Mouse (Mus musculus) neural tube, embryonic 10.5 days (tissue): ENCODE results near the gene Fryl.

Experiments used
- DNase-seq: peaks from one replicate; pipeline ENCODE4 v3.0.0-alpha.2; 2017; ENCODE audit warnings: low spot score; ENCODE audit errors: extremely low spot score

Fryl gene

DNA sequence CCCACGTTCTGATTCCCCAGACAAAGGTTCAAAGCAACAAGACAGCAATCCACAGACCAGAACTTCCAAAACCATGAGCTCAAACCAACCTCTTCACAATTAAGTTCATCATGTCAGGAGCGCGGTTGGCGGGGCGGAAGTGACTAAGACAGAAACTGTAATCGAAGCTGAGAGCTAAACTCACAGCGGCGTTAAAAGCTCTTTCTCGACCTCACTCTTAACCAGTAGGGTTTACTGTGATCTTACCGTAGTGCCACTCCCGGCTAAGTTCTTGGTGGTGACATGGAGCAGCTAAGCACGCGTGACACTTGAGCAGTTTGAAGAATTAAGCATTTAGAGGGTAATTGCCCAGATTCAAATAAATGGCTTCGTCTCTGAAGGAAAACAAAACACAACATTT is 61.7 kb downstream of the Fryl start:
- DNase-seq = no peak

DNA sequence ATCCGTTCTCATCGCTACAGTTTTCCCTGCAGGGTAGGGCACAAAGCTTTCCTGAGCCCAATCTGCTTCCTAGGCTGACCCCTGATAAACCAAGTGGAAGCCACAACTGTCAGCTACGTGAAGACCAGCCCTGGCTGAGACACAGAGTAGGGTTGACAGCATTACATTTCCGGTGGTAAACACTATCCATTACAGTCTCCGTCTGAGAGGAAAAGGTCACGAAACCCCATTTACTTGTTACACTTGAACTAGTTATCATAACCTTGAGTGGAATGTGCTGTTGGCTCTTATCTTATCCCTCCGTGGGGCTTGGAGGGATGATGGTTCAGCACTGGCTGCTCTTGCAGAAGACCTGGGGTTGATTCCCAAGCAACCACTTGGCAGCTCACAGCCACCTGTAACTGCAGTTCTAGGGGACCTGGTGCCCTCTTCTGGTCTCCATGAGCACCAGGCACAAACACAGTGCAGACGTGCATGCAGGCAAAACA is 62.3 kb downstream of the Fryl start:
- DNase-seq = no peak

DNA sequence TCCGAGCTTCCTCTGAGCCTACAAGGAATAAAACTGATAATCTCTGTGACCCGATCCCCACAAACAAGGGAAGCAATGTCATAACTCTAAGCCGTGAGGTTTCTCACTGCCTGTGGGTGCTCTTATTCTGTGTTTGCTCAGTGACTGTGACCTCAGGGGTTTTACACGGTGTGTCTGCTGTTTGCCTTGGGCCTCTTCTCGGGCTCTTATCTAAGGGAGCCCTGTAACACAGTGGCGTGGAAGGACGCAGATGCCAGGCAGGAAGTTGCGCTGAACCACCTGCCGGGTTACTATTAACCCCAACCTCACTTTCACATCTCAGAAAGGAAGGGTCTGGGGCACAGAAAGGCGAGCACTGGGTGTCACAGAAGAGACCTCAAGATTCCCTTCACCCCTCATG is 62.8 kb downstream of the Fryl start:
- DNase-seq = no peak

DNA sequence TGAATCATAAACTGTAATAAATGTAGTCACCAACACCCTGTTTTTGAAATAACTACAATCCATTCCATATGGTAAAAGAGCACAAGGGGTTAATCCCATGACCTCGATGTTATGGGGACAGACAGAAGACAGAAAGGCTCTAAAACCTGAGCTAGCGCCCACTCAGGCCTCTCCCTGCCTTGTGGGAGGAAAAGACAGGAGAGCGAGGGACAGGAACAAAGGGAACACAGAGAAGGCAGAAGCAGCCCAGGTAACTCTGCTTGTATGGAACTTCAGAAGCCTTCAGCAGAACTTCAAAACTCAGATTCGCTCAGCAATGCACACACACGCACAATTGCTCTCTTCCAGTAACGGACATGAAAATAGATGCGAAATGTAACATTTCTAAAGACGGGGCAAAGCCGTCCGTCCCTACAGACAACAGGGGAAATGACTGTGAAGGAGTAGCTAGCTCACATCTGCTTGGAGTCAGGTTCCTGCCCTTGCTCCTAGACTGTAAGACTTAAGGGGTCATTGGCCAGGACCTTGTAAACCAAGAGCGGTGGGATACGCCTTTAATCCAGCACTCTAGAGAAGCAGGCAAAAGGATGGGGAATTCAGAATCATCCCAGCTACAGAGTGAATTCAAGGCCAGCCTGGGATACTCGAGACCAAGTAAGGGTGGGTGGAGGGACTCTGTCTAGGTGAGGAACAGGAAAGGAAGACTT is 63.4 kb downstream of the Fryl start:
- DNase-seq = no peak

DNA sequence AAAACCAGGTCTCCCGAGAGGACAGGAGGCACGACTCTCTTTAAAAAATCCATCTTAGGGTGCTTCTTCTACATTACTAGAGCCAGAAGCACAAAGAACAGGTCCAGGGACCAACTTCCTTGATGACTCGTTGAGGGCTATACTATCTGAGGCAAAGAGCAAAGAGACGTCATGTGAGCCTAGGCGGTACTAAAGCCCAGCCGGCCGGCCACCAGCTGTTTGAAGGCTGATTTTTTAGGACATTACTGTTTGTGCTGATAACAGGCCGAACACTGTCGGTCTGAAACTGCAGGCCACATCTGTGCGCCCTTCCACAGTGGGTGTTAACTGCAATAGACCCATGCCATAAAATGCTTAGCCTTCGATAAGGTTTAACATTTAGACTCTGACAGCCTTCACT is 64.7 kb downstream of the Fryl start:
- DNase-seq = no peak

DNA sequence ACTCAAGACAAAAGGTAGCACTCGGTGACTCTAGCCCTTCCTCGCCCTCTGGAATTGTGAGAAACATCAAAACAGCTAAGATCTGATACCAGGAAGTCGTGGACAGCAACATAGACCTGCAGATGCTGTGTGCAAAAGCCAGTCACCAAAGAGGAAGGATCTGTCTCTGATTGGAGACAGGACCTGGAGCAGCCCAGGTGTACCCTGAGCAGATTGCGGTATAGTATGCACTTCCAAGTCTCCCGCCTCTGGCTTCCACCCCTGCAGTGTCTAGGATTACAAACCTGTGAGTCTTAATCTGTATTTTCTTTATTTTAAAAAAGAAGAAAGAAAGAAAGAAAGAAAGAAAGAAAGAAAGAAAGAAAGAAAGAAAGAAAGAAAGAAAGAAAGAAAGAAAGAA is 66.3 kb downstream of the Fryl start:
- DNase-seq = no peak

DNA sequence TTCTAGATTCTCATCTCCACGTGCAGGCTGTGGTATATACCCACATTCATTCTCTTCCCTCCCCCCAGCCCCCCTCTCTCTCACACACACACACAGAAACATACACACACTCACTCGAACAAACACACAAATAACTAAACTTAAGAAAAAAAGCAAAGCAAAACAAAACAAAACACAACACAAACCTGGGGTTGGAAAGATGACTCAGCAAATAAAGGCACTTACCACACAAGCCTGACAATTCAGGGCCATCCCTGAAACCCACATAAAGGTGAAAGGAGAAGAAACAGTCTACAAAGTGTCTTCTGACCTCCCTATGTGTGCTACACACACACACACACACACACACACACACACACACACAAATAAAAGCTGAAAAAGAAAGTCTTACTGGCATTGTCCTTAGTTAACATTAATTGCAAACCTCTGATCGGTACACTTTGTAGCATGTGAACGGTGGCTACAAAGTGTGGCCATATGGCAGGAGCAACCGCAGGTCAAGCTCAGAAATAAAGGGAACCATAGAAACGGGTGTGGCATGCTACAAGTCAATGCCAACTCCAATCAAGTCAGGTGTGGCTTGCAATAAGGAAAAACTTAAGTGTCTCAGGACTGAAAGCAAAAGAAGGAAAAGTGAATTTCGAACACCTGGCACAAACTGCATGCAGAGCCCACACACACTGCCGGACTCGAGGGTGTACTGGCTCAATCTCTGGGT is 66.8 kb downstream of the Fryl start:
- DNase-seq = no peak

DNA sequence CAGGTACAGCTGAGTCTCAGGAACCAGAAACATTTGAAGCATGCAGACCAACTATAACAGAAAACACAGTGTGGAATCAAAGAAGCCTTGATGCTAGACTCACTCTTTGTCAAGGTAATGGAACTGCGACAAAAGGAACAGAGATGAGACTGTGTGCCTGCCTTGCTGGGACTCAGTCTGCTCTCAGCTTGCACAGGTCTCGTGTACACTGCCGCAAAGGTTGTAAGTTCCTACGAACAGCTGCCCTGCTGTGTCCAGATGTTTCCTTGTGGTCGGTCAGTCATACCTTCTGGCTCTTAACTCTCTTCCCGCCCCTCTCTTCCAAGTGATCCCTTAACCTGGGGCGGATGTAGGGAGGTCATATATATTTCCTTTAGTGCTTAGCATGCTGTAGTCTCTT is 67.8 kb downstream of the Fryl start:
- no peak for DNase-seq

DNA sequence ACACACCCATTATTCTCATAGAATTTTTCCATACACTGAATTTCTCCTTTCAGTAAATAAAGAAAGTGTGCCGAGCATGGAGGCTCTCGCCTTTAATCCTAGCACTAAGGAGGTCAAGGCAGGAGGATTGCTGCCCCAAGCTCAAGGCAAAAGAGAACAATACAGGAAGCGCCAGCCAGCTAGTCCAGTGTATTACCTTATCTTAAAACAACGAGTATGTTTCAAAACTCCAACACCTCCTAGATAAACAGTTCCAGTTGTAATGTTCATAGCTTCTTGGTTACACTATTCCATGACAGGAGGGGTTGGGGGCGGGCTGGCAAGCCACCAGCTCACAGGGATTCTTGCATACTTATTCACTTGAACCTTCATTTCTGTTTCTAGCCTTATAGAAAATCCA is 68.3 kb downstream of the Fryl start:
- DNase-seq = no peak

DNA sequence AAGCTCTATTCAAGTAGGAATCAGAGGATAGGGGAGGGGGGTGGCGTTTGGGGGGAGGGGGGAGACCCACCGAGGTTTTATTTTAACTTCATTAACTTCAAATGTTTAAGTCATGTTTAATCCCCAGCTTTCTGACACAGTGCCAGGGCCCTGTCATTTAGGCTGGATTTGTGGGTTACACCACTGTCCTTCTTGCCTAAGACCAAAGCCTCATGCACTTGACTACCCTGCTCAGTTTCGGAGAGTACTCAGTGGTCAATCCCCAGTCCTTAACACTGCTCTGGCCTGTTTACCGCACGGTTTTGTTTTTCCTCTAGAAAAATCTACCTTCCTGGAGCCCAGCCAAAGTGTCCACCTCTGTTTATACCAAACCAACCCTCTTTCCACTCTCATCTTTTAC is 69.5 kb downstream of the Fryl start:
- DNase-seq = no peak

DNA sequence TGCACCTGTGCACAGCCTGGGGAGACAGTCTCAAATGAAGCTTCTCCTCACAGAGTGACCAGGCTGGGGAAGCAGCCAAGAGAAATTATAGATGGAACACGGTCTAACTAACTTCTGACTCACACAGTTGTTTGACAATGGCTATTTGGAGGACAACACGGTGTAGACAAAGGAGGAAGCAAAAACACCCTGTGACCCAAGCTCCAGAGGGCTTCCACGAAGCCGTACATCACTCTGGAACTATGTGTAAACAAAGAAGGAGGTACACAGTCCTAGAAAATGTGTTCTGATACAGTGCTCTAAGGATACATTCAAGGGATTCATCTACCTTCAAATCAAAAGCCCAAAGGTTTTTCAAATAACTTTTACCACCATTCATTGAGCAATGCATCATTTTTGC is 71.0 kb downstream of the Fryl start:
- no peak for DNase-seq

DNA sequence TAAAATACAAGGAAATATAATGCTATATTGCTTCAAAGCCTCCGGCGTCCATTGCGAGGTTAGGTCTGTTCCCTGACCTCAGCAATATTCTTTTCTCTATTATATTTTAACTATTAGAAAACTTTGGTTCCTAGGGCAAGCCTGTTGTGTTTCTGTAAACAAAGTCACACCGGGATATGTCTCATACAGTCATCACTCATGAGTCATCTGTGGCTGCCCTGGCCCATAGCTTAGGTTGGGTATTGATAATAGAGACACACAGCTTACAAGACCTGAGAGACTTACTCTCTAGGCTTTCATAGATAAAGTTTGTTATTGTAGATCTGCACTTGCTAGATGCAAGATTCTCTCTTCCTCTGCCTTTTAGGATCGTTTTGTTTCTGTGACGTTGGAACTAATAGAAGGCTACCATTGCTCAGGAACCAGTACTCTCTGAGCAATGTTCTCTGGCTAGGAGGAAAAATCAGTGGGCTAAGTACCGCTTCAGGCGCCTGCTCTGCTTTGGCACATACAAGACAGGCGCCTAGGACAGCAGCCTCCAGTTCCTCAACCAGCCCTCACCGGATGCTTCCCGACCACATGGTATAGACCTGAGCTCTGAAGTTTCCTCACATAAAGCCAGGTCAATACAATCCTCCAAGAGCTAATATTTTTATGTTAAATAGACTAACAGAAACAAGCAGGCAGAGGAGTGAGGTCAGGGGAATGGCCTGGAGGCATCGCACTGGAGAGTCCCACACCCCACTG is 73.5 kb downstream of the Fryl start:
- DNase-seq = no peak

DNA sequence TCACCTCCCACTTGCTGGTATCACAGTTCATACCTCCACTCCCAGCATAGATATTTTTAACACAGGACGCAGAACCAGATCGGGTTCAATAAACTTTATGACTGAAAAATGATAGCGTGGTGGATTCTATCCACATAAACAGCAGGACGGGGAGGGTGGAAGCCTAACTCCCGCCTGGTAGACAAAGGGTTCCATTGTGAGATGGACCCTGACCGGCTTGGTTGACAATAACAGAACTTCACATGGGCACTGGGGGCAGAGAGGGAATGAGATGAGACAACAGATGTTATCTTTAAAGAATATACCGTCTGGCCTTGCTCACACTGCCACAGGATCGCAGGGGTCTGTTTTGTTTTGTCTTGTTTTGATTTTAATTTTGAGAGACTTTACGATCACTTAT is 74.2 kb downstream of the Fryl start:
- DNase-seq = no peak

DNA sequence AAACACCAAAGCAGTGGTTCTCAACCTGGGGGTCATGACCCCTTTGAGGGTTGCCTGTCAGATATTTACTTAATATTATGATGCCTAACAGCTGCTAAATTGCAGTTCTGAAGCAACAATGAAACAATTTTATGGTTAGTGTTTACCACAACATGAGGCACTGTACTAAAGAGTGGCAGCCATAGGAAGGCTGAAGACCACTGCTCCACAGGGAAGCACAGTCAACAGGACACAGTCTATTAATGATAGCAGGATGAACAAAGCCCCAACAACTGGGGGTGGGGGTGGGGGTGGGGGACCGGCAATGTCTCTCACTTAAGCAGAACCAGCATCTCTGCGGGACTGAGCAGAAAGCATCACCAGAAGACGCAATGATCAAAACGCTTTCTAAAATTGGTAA is 80.1 kb downstream of the Fryl start:
- no peak for DNase-seq

DNA sequence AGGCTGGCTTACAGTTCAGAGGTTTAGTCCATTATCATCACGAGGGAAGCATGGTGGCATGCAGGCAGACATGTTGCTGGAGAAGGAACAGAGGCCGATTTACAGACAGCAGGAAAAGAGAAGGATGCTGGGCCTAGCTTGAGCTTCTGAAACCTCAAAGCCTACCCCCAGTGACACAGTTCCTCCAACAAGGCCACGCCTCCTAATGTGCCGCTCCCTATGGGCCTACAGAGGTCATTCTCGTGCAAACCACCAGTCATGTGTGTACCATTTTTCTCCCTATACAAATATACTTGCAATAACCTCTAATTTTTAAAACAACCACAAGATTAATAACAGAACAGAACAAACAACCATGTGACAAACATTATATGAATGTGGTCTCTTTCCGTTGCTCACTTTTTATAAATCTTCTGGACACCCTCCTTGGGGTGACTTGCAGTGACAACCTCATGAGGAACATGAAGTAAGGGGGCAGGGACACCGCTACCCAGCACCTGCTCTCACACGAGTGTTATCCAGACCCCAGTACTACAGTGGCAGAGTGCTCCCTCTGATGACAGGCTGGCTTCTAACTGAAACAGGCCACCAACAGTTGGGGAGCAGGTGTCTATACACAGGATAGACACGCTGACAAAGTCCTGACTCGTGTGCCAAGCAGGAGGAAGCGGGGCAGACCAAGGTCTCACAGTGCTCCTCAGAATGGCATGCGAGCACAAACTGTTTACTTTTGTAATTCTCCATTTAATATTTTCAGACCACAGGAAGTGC is 80.9 kb downstream of the Fryl start:
- DNase-seq = no peak

DNA sequence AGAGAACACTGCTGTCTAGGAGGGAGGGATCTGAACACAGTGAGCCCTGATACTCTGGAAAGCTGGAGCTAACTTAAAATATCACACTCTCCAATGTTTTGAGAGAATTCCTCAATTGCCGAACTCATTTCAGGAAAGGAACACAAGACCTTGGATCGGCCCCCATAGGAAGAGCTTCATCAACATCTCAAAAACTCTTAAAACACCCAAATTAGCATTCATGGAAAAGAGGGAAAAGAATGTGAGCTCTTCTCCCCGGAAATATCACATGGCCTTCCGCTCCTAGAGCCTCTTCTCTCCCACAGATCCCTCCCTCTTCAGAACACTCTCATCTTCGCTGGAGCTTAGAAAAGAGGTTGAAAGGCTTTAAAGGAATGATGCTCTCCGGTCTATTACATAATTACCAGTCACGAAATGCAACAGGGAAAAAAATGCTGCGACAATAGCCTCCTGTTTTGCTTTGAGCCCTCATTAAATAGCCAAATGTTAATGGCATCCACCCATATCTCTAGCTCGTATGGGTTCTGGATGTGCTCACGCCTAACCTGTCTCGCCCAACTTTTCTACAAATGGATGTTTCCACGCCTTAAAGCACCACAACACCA is 84.4 kb downstream of the Fryl start:
- DNase-seq = no peak

DNA sequence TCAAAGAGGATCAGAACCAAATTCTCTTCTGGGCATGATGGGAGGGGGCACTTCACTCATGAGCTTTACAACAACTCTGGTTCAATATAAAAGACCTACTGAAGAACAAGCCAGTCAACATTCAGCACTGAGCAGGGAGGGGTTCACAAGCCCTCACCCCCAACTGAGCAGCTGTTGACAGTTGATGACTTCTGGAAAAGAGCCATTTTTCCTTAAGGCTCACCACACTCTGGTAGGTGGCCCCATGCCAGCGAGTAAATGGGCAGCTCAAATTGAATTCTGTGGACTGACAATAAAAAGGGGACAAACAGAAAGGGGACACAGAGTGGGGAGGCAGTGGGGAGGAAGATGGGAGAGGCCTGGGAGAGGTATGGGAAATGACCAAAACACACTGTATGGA is 85.2 kb downstream of the Fryl start:
- DNase-seq = no peak

DNA sequence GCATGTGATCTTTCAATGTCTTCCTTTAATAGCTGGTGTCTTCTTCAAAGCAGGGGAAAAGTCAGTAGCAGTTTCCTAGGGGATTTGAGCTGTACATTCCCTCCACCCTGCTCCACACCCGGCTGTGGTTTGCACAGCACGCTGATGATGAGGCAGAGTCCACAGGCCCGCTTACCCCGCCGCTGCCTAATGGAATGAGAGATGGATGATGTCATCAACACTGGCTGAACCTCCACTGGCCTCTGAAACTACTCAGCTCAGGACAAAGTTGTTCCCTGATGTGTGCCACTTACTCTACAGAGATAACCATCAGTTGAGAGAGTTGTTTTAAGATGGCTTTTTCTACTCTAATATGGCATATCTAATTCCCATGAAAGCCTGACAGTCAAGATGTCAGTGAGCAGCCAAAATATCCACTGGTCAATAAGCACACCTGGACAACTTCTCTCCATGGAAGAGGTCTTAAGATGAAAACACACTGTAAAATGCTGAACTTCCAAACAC is 87.6 kb downstream of the Fryl start:
- DNase-seq = no peak

DNA sequence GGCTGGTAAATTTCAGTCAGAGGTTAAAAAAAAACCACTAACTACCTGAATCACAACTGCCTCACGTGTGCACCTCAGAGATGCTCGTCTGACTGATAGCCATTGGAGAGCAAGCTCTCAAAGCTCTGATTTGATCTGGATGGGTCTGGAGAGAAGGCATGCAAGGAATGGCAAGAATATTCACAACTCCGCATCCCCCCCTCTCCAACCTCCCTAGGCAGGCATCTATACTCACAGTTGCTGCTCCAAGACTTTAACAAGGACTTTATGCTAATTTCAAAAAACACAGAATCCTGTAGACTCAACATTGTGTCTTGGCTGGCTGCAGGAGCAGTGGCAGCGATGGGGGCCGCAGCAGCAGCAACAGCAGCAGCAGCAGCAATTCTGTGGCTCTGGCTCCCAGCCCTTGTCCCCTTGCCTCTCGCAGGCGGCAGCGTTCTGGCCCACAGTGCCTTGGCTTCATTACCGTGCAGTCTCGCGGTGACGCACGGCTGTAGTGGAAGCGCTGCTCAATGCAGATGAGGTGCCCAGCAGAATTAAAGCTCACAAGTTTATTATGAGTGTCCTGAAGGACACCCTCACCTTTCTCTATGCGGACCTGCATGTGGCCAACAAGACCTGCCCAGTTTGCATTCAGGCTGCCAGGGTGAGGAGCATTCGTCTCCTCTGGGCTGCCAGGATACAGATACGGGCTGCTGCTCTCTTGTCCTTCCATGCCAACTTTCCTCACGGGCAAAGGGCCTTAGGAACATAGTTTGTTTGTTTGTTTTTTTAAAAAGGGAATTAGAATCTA is 88.2 kb downstream of the Fryl start:
- DNase-seq = no peak

DNA sequence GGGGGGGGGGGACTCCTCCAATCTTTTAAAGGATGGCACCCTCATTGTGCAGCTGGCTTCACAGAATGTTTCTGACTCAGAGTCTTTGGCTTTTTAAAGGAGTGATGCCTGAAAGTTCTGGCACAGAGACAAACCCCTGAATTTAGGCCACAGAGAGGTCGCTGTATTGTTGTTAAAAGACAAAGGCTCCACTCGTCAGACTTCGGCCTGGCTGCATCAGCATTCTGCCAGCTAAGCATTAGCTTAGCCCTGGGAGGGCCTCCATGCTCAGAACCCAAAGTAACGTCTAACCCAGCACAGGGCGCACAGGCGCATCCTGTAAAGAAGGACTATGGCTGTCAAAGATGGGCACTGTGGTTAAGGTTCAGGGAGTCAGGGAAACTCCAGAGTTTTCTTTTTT is 92.4 kb downstream of the Fryl start:
- DNase-seq = no peak
